8 mouse cellular contexts compared by ENCODE assay signal in genomic region chr6:52221337-52221992, GRCm38 (mm10). TPM values are rescaled to one million over a fixed set of nuclear protein-coding genes. Genes with fewer than 3 reads are reported as not detected.
A peak's percentile ranks its signal among the peaks of the same experiment; 100 is the strongest.
DNase-seq lines count a peak whose midpoint lies in the region; ATAC-seq lines count a peak whose summit lies in the region.

Gene Hoxa7, minus strand, starts transcription at chr6:52221854.

- 1% methylated on average over 46 of the region's 46 CpGs for WGBS in hindbrain, embryonic 15.5 days

- no peaks in the 10 kb centered on the region for H3K36me3 ChIP-seq in hindbrain, embryonic 15.5 days

- H3K4me2 ChIP-seq in hindbrain, embryonic 15.5 days = peak within 1 kb of the TSS; percentile 87

- peak within 1 kb of the TSS; percentile 47 for H3K4me3 ChIP-seq in hindbrain, embryonic 15.5 days

- peak within 1 kb of the TSS; percentile 48 for H3K9ac ChIP-seq in hindbrain, embryonic 15.5 days

- peaks cover 92% of the 10 kb centered on the region for H3K27me3 ChIP-seq in hindbrain, embryonic 15.5 days

- ATAC-seq in hindbrain, embryonic 15.5 days (ENCODE audit: low FRiP score, low read depth) = peak; percentile 76

- peaks cover 12% of the 10 kb centered on the region for H3K4me1 ChIP-seq in hindbrain, embryonic 15.5 days (replicated peaks)

- DNase-seq in T-cell, adult 2 months (ENCODE audit: low spot score) = peak; percentile 78
- DNase-seq in cerebellum, postnatal 4 days (ENCODE audit: low spot score in 2 of 2) = peak; percentile 77 to 90
- peak; percentile 94 for DNase-seq in gastrocnemius, adult 18-20 months (ENCODE audit: low spot score)
- peak; percentile 57 for DNase-seq in left cerebral cortex, adult 11 months (ENCODE audit: low spot score)
- DNase-seq in lung, postnatal 36 days = peak; percentile 87
- DNase-seq in retina, embryonic 14.5 days (ENCODE audit: low spot score) = peak; percentile 92
- DNase-seq in thymus, postnatal 36 days = peak; percentile 76 to 78

- no peaks in the 10 kb centered on the region for H3K9me3 ChIP-seq in hindbrain, embryonic 15.5 days

- no peak within 1 kb of the TSS for H3K27ac ChIP-seq in hindbrain, embryonic 15.5 days (replicated peaks)

RNA-seq across cellular contexts. Expression of gene Hoxa7, which starts in this region (rescaled TPM):
- 1 to 10 TPM; 4.7 to 5.0 TPM for total RNA-seq in gastrocnemius, adult 18-20 months (2021)
- polyA plus RNA-seq in hindbrain, embryonic 15.5 days (2015; fragmentation: Nextera tagmentation; extraction: Ambion mirVana) = 8.3 and 20.5 TPM in 2 replicates
